Mouse (Mus musculus) forebrain, embryonic 13.5 days (tissue): ENCODE results near the gene Pramel7. TPM values are rescaled to one million over a fixed set of nuclear protein-coding genes. Genes with fewer than 3 reads are reported as not detected.
A peak's percentile ranks its signal among the peaks of the same experiment; 100 is the strongest.
"Not testable (repeated sequence)": the region's sequence is repeated elsewhere in the genome, so short reads cannot be mapped to it uniquely, and the experiment has no call there.

Source experiments
- ATAC-seq: fragments of 200-750 bp; cut with Nextera tagmentation; 2 replicates; pipeline ENCODE4 v1.8.0; 2017
- H3K27ac ChIP-seq: fragments of 300-500 bp; sonication (generic); 2 replicates; pipeline ENCODE4 v1.5.1; 2015; ENCODE audit warnings: inconsistent platforms, mild to moderate bottlenecking, moderate library complexity
- H3K27me3 ChIP-seq: fragments of 300-500 bp; sonication (generic); 2 replicates; pipeline ENCODE4 v1.6.1; 2015; ENCODE audit warnings: mild to moderate bottlenecking, inconsistent platforms
- H3K36me3 ChIP-seq: fragments of 300-500 bp; sonication (generic); 2 replicates; pipeline ENCODE4 v1.6.1; 2015; ENCODE audit warnings: mild to moderate bottlenecking, inconsistent platforms; ENCODE audit not compliant: poor library complexity, severe bottlenecking
- H3K4me1 ChIP-seq: fragments of 300-500 bp; sonication (generic); 2 replicates; pipeline ENCODE4 v1.6.1; 2015; ENCODE audit warnings: inconsistent platforms
- H3K4me2 ChIP-seq: fragments of 300-500 bp; sonication (generic); 2 replicates; pipeline ENCODE4 v1.6.1; 2015; ENCODE audit warnings: inconsistent platforms, mild to moderate bottlenecking, moderate library complexity
- H3K4me3 ChIP-seq: fragments of 300-500 bp; sonication (generic); 2 replicates; pipeline ENCODE4 v1.5.1; 2015; ENCODE audit warnings: mild to moderate bottlenecking, inconsistent platforms
- H3K9ac ChIP-seq: fragments of 300-500 bp; sonication (generic); 2 replicates; pipeline ENCODE4 v1.6.1; 2015; ENCODE audit warnings: mild to moderate bottlenecking, inconsistent platforms
- H3K9me3 ChIP-seq: fragments of 300-500 bp; sonication (generic); replicated peaks from 2 replicates; pipeline ENCODE4 v1.6.1; 2016; ENCODE audit warnings: inconsistent platforms
- WGBS: fragments of 180-500 bp; shearing (Covaris S2); methylation state at CpG from one replicate; pipeline ENCODE4 v1.1.7; 2015; 5-methylcytosine and 5-hydroxymethylcytosine counted together
- polyA plus RNA-seq: library from polyadenylated mRNA; unstranded; fragments of >200 nt; fragmentation: Nextera tagmentation; extraction: Ambion mirVana; gene quantifications from 2 replicates; pipeline ENCODE4 v1.2.1, GENCODE M21; 2015

The Pramel7 gene
- not detected in 2 replicates for polyA plus RNA-seq

DNA sequence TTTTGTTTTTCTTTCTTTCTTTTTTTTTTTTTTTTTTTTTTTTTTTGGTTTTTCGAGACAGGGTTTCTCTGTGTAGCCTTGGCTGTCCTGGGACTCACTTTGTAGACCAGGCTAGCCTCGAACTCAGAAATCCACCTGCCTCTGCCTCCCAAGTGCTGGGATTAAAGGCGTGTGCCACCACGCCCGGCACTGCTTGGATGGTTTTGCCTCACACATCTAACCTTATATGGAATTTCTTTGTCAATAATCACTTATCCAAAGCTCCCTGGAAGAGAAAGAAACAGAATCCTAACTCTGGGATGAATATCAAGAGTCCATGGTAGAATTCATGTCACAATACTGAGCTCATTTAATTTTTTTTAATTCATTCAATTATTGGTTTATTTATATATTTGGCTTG is at the start of gene Pramel7:
TSS of gene Pramel7 (minus strand) at position 101 of the 400 bp plus-strand sequence.
- not testable (repeated sequence) for H3K27me3 ChIP-seq, ATAC-seq, H3K9me3 ChIP-seq, H3K4me3 ChIP-seq, H3K36me3 ChIP-seq, H3K9ac ChIP-seq, H3K4me1 ChIP-seq, H3K4me2 ChIP-seq, H3K27ac ChIP-seq
- WGBS, result 82% methylated on average over 4 of the region's 5 CpGs

DNA sequence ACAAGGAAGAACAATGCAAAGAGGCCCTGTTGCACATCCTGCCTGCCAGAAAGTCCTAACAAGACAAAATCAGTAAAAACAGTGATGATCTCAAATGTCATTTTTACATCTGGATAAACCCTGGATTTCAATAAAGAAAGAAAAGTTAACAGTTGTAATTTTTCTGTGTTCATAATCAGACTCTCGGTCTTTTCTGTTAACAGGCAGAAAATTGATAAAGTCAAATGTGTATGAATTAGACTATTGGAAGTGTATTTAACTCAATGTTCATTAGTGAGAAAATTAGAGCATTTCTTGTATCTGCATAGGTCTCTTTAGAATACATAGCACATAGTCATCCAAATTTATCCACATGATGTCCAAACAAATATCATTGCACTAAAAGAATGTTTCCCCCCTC is 48.5 kb upstream of the Pramel7 start, which contains the start of gene Olfr1128:
TSS of gene Olfr1128 (minus strand) at position 101 of the 400 bp plus-strand sequence.
- 87% methylated on average over 1 of the region's 1 CpGs for WGBS
- no peaks in the 10 kb centered on the region for H3K4me1 ChIP-seq
- ATAC-seq, result no peak
- H3K9me3 ChIP-seq, result no peaks in the 10 kb centered on the region
- no peaks in the 10 kb centered on the region for H3K27me3 ChIP-seq
- no peak within 1 kb of the TSS for H3K4me2 ChIP-seq
- no peak within 1 kb of the TSS for H3K27ac ChIP-seq
- H3K36me3 ChIP-seq, result no peaks in the 10 kb centered on the region
- H3K4me3 ChIP-seq, result no peak within 1 kb of the TSS
- H3K9ac ChIP-seq, result no peak within 1 kb of the TSS

GRCm38 (mm10) chr2:87534826-87535225 is 37.9 kb upstream of the Pramel7 start:
- Histone ChIP-seq H3K4me1 (no peaks in the 10 kb centered on the region), H3K36me3 (no peaks in the 10 kb centered on the region), H3K9me3 (no peaks in the 10 kb centered on the region), H3K4me3 (no peak overlapping the region), H3K9ac (no peak overlapping the region), H3K27ac (no peak overlapping the region), H3K27me3 (no peaks in the 10 kb centered on the region), H3K4me2 (no peak overlapping the region)
- 54% methylated on average over 2 of the region's 2 CpGs for WGBS
- no peak for ATAC-seq

DNA sequence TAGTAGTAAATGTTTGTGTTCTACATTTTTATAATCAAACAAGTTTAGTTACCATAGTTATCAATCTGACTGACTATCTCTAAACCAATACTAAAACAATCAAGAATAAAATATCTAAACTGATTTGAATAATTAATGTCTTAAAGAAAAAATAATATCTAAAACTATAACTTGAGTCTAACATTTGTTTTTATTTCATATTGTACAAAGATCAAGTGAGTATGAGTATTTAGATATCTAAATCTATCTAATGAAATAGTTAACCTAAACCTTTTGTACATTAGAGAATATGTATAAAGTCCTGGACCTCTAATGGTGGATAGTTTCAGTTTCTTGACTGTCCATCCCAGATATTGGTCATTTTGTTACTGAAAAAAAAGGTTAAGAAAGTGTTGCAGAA is 34.6 kb upstream of the Pramel7 start, which contains the start of gene Olfr153:
TSS of gene Olfr153 (plus strand) at position 301 of the 400 bp plus-strand sequence.
- no peaks in the 10 kb centered on the region for H3K27me3 ChIP-seq
- no peak within 1 kb of the TSS for H3K4me3 ChIP-seq
- H3K4me1 ChIP-seq, result no peaks in the 10 kb centered on the region
- H3K36me3 ChIP-seq, result no peaks in the 10 kb centered on the region
- no peak within 1 kb of the TSS for H3K9ac ChIP-seq
- no peak within 1 kb of the TSS for H3K27ac ChIP-seq
- H3K9me3 ChIP-seq, result no peaks in the 10 kb centered on the region
- no peak for ATAC-seq
- H3K4me2 ChIP-seq, result no peak within 1 kb of the TSS

DNA sequence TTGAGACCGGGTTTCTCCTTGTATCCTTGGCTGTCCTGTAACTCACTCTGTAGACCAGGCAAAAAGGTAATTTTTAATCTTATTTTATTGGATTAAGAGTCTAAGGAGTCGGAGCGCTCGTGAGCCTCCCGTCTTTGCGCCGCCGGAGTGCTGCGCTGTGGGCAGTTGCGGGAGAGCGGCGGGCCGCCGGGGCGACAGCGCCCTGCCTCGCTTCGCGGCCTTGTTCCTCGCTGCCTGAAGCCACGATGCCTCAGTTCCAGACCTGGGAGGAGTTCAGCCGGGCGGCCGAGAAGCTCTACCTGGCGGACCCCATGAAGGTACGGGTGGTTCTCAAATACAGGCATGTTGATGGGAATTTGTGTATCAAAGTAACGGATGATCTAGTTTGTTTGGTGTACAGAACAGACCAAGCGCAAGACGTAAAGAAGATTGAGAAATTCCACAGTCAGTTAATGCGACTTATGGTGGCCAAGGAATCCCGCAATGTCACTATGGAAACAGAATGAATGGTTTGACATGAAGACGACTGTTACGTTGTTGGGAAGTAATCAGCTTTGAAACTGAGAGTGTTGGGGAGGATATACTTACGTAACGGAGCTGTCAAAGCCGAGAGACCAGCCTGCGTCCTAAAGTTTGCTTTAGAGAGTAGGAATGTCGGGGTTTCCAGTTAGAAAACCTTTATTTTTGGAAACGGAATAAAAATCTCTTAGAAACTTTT is 29.2 kb upstream of the Pramel7 start:
- Histone ChIP-seq H3K4me3 (peak overlapping the region; percentile 24; the same call in 1 of the 2 replicates), H3K9ac (peak overlapping the region; percentile 43; the same call in 1 of the 2 replicates), H3K4me2 (peak overlapping the region; percentile 52)
- H3K27me3 ChIP-seq, H3K27ac ChIP-seq, H3K4me1 ChIP-seq, H3K36me3 ChIP-seq, H3K9me3 ChIP-seq: not testable (repeated sequence)
- WGBS, result 36% methylated on average over 38 of the region's 39 CpGs
- peak; percentile 55; the same call in 1 of the 2 replicates for ATAC-seq

- no peaks in the 10 kb centered on the region for H3K36me3 ChIP-seq
- no peaks in the 10 kb centered on the region for H3K4me1 ChIP-seq
- H3K9me3 ChIP-seq, result no peaks in the 10 kb centered on the region
- no peak overlapping the region for H3K9ac ChIP-seq
- ATAC-seq, result no peak
- H3K27me3 ChIP-seq, result no peaks in the 10 kb centered on the region
- 89% methylated on average over 4 of the region's 4 CpGs for WGBS
- H3K4me3 ChIP-seq, result no peak overlapping the region
- no peak overlapping the region for H3K27ac ChIP-seq
- H3K4me2 ChIP-seq, result no peak overlapping the region
These were observed 23.8 kb upstream of the Pramel7 start for GRCm38 (mm10) chr2:87520651-87521050.

GRCm38 (mm10) chr2:87516581-87516980 is 19.7 kb upstream of the Pramel7 start:
- 91% methylated on average over 3 of the region's 3 CpGs for WGBS
- no peaks in the 10 kb centered on the region for H3K36me3 ChIP-seq
- no peaks in the 10 kb centered on the region for H3K27me3 ChIP-seq
- no peak overlapping the region for H3K27ac ChIP-seq
- H3K4me2 ChIP-seq, result no peak overlapping the region
- no peak overlapping the region for H3K9ac ChIP-seq
- no peaks in the 10 kb centered on the region for H3K9me3 ChIP-seq
- H3K4me1 ChIP-seq, result no peaks in the 10 kb centered on the region
- no peak for ATAC-seq
- H3K4me3 ChIP-seq, result no peak overlapping the region

GRCm38 (mm10) chr2:87515457-87516060 is 18.7 kb upstream of the Pramel7 start:
- Histone ChIP-seq H3K27me3 (no peaks in the 10 kb centered on the region), H3K27ac (no peak overlapping the region), H3K4me2 (no peak overlapping the region), H3K4me3 (no peak overlapping the region), H3K9ac (no peak overlapping the region), H3K36me3 (no peaks in the 10 kb centered on the region), H3K4me1 (no peaks in the 10 kb centered on the region), H3K9me3 (no peaks in the 10 kb centered on the region)
- 85% methylated on average over 7 of the region's 8 CpGs for WGBS
- no peak for ATAC-seq

DNA sequence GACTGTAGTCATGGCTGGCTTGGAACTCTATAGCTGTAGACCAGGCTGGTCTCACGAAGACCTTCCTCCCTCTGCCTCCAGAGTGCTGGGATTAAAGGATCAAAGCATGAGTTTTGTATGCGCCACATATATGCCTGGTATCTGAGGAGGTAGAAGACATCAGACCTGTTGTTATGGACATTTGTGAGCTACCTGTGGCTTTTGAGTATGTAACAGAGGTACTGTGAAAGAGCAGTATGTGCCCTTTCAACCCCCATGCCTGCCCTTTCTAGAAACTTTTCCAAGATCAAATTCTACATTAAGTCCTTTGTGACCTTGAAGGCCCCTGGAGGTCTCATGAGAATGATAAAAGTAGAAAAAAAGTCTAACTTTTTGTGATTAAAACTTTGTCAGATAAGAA is 18.2 kb upstream of the Pramel7 start:
- Histone ChIP-seq H3K27me3 (no peaks in the 10 kb centered on the region), H3K27ac (no peak overlapping the region), H3K9me3 (no peaks in the 10 kb centered on the region), H3K4me1 (no peaks in the 10 kb centered on the region), H3K9ac (no peak overlapping the region), H3K4me3 (no peak overlapping the region), H3K36me3 (no peaks in the 10 kb centered on the region), H3K4me2 (no peak overlapping the region)
- 91% methylated on average over 2 of the region's 2 CpGs for WGBS
- no peak for ATAC-seq

DNA sequence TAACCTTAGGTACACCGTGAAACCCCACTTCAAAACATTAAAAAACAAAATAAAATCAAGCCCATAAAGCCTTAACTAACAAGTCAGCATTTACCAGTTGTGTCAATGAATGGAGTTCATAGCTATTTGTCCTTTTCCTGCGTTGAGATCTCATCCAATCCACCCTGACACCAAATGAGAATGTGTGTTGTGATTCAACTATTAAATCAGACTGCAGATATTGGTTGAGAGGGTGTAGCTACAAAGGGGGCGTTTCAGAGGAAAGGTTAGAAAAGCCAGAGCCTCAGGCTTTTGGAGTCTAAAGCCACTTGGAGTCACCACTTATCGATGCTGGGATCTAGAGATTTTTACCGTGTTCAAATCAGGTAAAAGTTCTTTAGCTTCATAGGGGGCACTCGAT is 9.4 kb upstream of the Pramel7 start, which contains the start of gene Pramel6:
TSS of gene Pramel6 (plus strand) at position 301 of the 400 bp plus-strand sequence.
- Histone ChIP-seq H3K27me3 (no peaks in the 10 kb centered on the region), H3K4me2 (no peak within 1 kb of the TSS), H3K9me3 (no peaks in the 10 kb centered on the region), H3K36me3 (no peaks in the 10 kb centered on the region), H3K9ac (no peak within 1 kb of the TSS), H3K27ac (no peak within 1 kb of the TSS), H3K4me3 (no peak within 1 kb of the TSS), H3K4me1 (no peaks in the 10 kb centered on the region)
- WGBS, result 91% methylated on average over 6 of the region's 6 CpGs
- ATAC-seq, result no peak

DNA sequence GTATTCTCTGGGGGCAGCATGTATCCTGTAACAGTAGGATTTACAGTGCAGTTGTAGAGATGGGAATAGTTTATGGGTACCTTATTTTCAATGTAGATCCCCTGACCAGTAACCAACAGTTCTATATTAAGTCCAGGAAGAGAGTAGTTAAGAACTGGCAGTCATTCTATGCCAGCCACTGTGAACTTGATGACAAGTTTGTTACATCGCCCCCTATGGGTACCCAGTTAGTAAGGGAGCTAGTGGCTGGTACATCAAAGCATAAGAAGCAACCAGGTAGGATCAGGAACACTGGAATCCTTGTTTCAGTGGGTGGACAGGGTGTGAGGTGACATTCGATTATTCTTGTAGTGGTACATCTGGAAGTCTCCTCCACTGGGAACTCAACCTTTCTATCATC is 14.6 kb downstream of the Pramel7 start:
- H3K4me1 ChIP-seq, result no peaks in the 10 kb centered on the region
- no peak for ATAC-seq
- no peaks in the 10 kb centered on the region for H3K9me3 ChIP-seq
- H3K27me3 ChIP-seq, result no peaks in the 10 kb centered on the region
- H3K36me3 ChIP-seq, result no peaks in the 10 kb centered on the region
- H3K9ac ChIP-seq, result no peak overlapping the region
- no peak overlapping the region for H3K4me2 ChIP-seq
- H3K27ac ChIP-seq, result no peak overlapping the region
- no peak overlapping the region for H3K4me3 ChIP-seq
- 78% methylated on average over 2 of the region's 2 CpGs for WGBS

- 88% methylated on average over 4 of the region's 4 CpGs for WGBS
- no peak overlapping the region for H3K9ac ChIP-seq
- H3K4me1 ChIP-seq, result no peaks in the 10 kb centered on the region
- H3K4me2 ChIP-seq, result no peak overlapping the region
- no peaks in the 10 kb centered on the region for H3K9me3 ChIP-seq
- no peak for ATAC-seq
- no peaks in the 10 kb centered on the region for H3K27me3 ChIP-seq
- no peak overlapping the region for H3K27ac ChIP-seq
- H3K36me3 ChIP-seq, result no peaks in the 10 kb centered on the region
- H3K4me3 ChIP-seq, result no peak overlapping the region
These were observed 15.7 kb downstream of the Pramel7 start for GRCm38 (mm10) chr2:87481158-87481557.
